Mouse (Mus musculus) liver, embryonic 14.5 days (tissue): Measurements from ENCODE around the gene Lrrc45. TPM values are rescaled to one million over a fixed set of nuclear protein-coding genes. Genes with fewer than 3 reads are reported as not detected.
"Not testable (repeated sequence)": the region's sequence is repeated elsewhere in the genome, so short reads cannot be mapped to it uniquely, and the experiment has no call there.

Source experiments
- ATAC-seq: fragments of 200-750 bp; cut with Nextera tagmentation; 2 replicates; pipeline ENCODE4 v1.8.0; 2017; ENCODE audit warnings: moderate number of reproducible peaks, mild to moderate bottlenecking, moderate library complexity; ENCODE audit not compliant: insufficient read depth
- DNase-seq, 3 experiments: peaks; one replicate each; pipeline ENCODE4 v3.0.0-alpha.2; 2012 to 2013; ENCODE audit warnings: low read depth in 3 of 3, low spot score in 3 of 3
- H3K27ac ChIP-seq: fragments of 300-500 bp; sonication (generic); 2 replicates; pipeline ENCODE4 v1.5.1; 2014; ENCODE audit warnings: moderate library complexity, mild to moderate bottlenecking, control low read depth, inconsistent platforms
- H3K27me3 ChIP-seq: fragments of 300-500 bp; sonication (generic); 2 replicates; pipeline ENCODE4 v1.6.1; 2014; ENCODE audit warnings: mild to moderate bottlenecking, low read length, moderate library complexity; ENCODE audit not compliant: control insufficient read depth, insufficient read depth
- H3K36me3 ChIP-seq: fragments of 300-500 bp; sonication (generic); replicated peaks from 2 replicates; pipeline ENCODE4 v1.6.1; 2014; ENCODE audit warnings: low read depth; ENCODE audit not compliant: control insufficient read depth, insufficient read depth
- H3K4me1 ChIP-seq, 2 experiments: fragments of 200-500 bp in 1 of 2; fragments of 300-500 bp in 1 of 2; sonication (generic) in 1 of 2; replicated peaks; 2 replicates each; pipeline ENCODE4 v1.6.1; 2012 to 2014; ENCODE audit warnings: antibody characterized with exemption in 1 of 2, inconsistent platforms in 1 of 2, low read length in 1 of 2; ENCODE audit not compliant: control insufficient read depth in 2 of 2, insufficient read depth in 2 of 2
- H3K4me2 ChIP-seq: fragments of 300-500 bp; sonication (generic); 2 replicates; pipeline ENCODE4 v1.6.1; 2014; ENCODE audit warnings: low read depth, mild to moderate bottlenecking, control low read depth, moderate library complexity
- H3K4me3 ChIP-seq, 2 experiments: fragments of 200-500 bp in 1 of 2; fragments of 300-500 bp in 1 of 2; sonication (generic) in 1 of 2; 2 replicates each; pipeline ENCODE4 v1.5.1; 2012 to 2014; ENCODE audit warnings: low read depth in 2 of 2, low read length in 2 of 2, mild to moderate bottlenecking in 2 of 2, control low read depth in 1 of 2, inconsistent platforms in 1 of 2, moderate library complexity in 1 of 2; ENCODE audit not compliant: insufficient read depth in 1 of 2
- H3K9ac ChIP-seq: fragments of 300-500 bp; sonication (generic); replicated peaks from 2 replicates; pipeline ENCODE4 v1.6.1; 2014; ENCODE audit warnings: mild to moderate bottlenecking, control low read depth, moderate library complexity
- H3K9me3 ChIP-seq: fragments of 300-500 bp; sonication (generic); 2 replicates; pipeline ENCODE4 v1.6.1; 2016; ENCODE audit warnings: low read length, mixed read lengths; ENCODE audit not compliant: control insufficient read depth
- CTCF ChIP-seq: IDR thresholded peaks from 2 replicates; pipeline ENCODE4 v1.5.1; 2016; ENCODE audit warnings: antibody characterized with exemption, low read depth, control low read depth
- EP300 ChIP-seq: IDR thresholded peaks from 2 replicates; pipeline ENCODE4 v1.6.1; 2016; ENCODE audit warnings: antibody characterized with exemption, low read depth
- whole genome bisulfite sequencing: fragments of 180-500 bp; shearing (Covaris S2); extraction: QIAGEN DNeasy Blood & Tissue Kit; methylation state at CpG from one replicate; pipeline ENCODE4 v1.1.7; 2014; ENCODE audit not compliant: insufficient replicate concordance; 5-methylcytosine and 5-hydroxymethylcytosine counted together
- polyA plus RNA-seq, 2 experiments: library from polyadenylated mRNA; depleted of rRNA in 1 of 2; stranded (reverse) in 1 of 2; unstranded in 1 of 2; fragments of >200 nt; fragmentation: Nextera tagmentation in 1 of 2; extraction: Ambion mirVana in 1 of 2; gene quantifications; 2 replicates each; pipeline versions ENCODE4 v1.2.1 to v1.2.3; 2012 to 2014

Gene Lrrc45
- polyA plus RNA-seq, 2 experiments: 6.2 to 9.3 TPM

- DNase-seq: no peak
- Histone ChIP-seq H3K4me3 (no peak overlapping the region), H3K4me1 (no peaks in the 10 kb centered on the region), H3K36me3 (no peaks in the 10 kb centered on the region), H3K9me3 (peaks cover 6% of the 10 kb centered on the region), H3K27ac (no peak overlapping the region), H3K27me3 (peaks cover 6% of the 10 kb centered on the region), H3K9ac (no peak overlapping the region), H3K4me2 (no peak overlapping the region)
- TF ChIP-seq CTCF (no peak), EP300 (no peak)
- no peak for ATAC-seq
- WGBS: 71% methylated on average over 9 of the region's 9 CpGs
Measured at GRCm38 (mm10) chr11:120760236-120760635, 46.5 kb downstream of the Lrrc45 start.

GRCm38 (mm10) chr11:120761811-120762671, 48.3 kb downstream of the Lrrc45 start:
- ATAC-seq: no peak
- Histone ChIP-seq H3K4me1 (no peaks in the 10 kb centered on the region), H3K4me3 (no peak overlapping the region), H3K27me3 (peaks cover 6% of the 10 kb centered on the region), H3K27ac (no peak overlapping the region), H3K9me3 (peaks cover 6% of the 10 kb centered on the region), H3K4me2 (no peak overlapping the region), H3K36me3 (no peaks in the 10 kb centered on the region), H3K9ac (no peak overlapping the region)
- WGBS: 52% methylated on average over 14 of the region's 14 CpGs
- TF ChIP-seq CTCF (no peak), EP300 (no peak)
- DNase-seq: no peak

GRCm38 (mm10) chr11:120762672-120763041, 48.9 kb downstream of the Lrrc45 start, which contains the start of gene Hmga1b:
Gene Hmga1b (plus strand): TSS chr11:120762794.
- H3K27me3 ChIP-seq, H3K4me3 ChIP-seq, H3K4me2 ChIP-seq, H3K27ac ChIP-seq, H3K36me3 ChIP-seq, ATAC-seq, H3K4me1 ChIP-seq, H3K9me3 ChIP-seq, H3K9ac ChIP-seq, DNase-seq: not testable (repeated sequence)
- WGBS: 13% methylated on average over 14 of the region's 14 CpGs

- DNase-seq, H3K27me3 ChIP-seq, H3K4me2 ChIP-seq, H3K27ac ChIP-seq, H3K36me3 ChIP-seq, ATAC-seq, H3K4me3 ChIP-seq, H3K4me1 ChIP-seq, H3K9ac ChIP-seq, H3K9me3 ChIP-seq: not testable (repeated sequence)
- WGBS: 10% methylated on average over 5 of the region's 23 CpGs
Measured at GRCm38 (mm10) chr11:120763121-120763999, 49.6 kb downstream of the Lrrc45 start.

GRCm38 (mm10) chr11:120767023-120767422, 53.3 kb downstream of the Lrrc45 start:
- not testable (repeated sequence) for H3K9me3 ChIP-seq, H3K27ac ChIP-seq, DNase-seq, H3K36me3 ChIP-seq, H3K27me3 ChIP-seq, H3K4me3 ChIP-seq, H3K4me2 ChIP-seq, H3K9ac ChIP-seq, H3K4me1 ChIP-seq, ATAC-seq
- 7% methylated on average over 5 of the region's 7 CpGs for WGBS
